Mouse (Mus musculus) cerebellum, postnatal 25 days (tissue): ENCODE results near the gene Carnmt1.
A peak's percentile ranks its signal among the peaks of the same experiment; 100 is the strongest.

Source experiments
- DNase-seq, 2 experiments: peaks; one replicate each; pipeline ENCODE4 v3.0.0; 2021; ENCODE audit warnings: mixed read lengths in 2 of 2

Carnmt1 gene

GRCm38 (mm10) chr19:18654330-18654729 lies 16.2 kb upstream of the Carnmt1 start:
- DNase-seq, result peak; percentile 41 to 45

- DNase-seq, result no peak
These were observed 15.6 kb upstream of the Carnmt1 start for GRCm38 (mm10) chr19:18654984-18655383.

- no peak for DNase-seq
These were observed 14.6 kb upstream of the Carnmt1 start for GRCm38 (mm10) chr19:18655999-18656398.

GRCm38 (mm10) chr19:18658473-18658872 lies 12.1 kb upstream of the Carnmt1 start:
- no peak for DNase-seq

GRCm38 (mm10) chr19:18659349-18659748 lies 11.2 kb upstream of the Carnmt1 start:
- no peak for DNase-seq

GRCm38 (mm10) chr19:18660466-18660865 lies 10.1 kb upstream of the Carnmt1 start:
- no peak for DNase-seq

GRCm38 (mm10) chr19:18661683-18662082 lies 8.9 kb upstream of the Carnmt1 start:
- DNase-seq, result no peak

- no peak for DNase-seq
These were observed 6.7 kb upstream of the Carnmt1 start for GRCm38 (mm10) chr19:18663904-18664303.

- no peak for DNase-seq
These were observed 3.6 kb upstream of the Carnmt1 start for GRCm38 (mm10) chr19:18666966-18667365.

- DNase-seq, result no peak
These were observed 1.0 kb upstream of the Carnmt1 start for GRCm38 (mm10) chr19:18669551-18669950.

GRCm38 (mm10) chr19:18671056-18671741 lies 635 bp downstream of the Carnmt1 start:
- peak; percentile 71 to 72 for DNase-seq

- DNase-seq, result no peak
These were observed 1.9 kb downstream of the Carnmt1 start for GRCm38 (mm10) chr19:18672498-18672897.

- DNase-seq, result no peak
These were observed 2.6 kb downstream of the Carnmt1 start for GRCm38 (mm10) chr19:18673116-18673515.

GRCm38 (mm10) chr19:18682142-18682541 lies 11.6 kb downstream of the Carnmt1 start:
- no peak for DNase-seq

- DNase-seq, result peak; percentile 32 to 67
These were observed 17.0 kb downstream of the Carnmt1 start for GRCm38 (mm10) chr19:18687556-18687955.

GRCm38 (mm10) chr19:18692176-18692575 lies 21.6 kb downstream of the Carnmt1 start:
- no peak for DNase-seq

- DNase-seq, result no peak
These were observed 22.2 kb downstream of the Carnmt1 start for GRCm38 (mm10) chr19:18692768-18693167.

GRCm38 (mm10) chr19:18695116-18695515 lies 24.6 kb downstream of the Carnmt1 start:
- DNase-seq, result no peak

- DNase-seq, result no peak
These were observed 25.0 kb downstream of the Carnmt1 start for GRCm38 (mm10) chr19:18695552-18695951.

- DNase-seq, result peak; percentile 36 to 67
These were observed 37.5 kb downstream of the Carnmt1 start for GRCm38 (mm10) chr19:18708101-18708500.

GRCm38 (mm10) chr19:18710903-18711302 lies 40.3 kb downstream of the Carnmt1 start:
- no peak for DNase-seq

GRCm38 (mm10) chr19:18711589-18711988 lies 41.0 kb downstream of the Carnmt1 start:
- DNase-seq, result no peak

- DNase-seq, result no peak
These were observed 41.7 kb downstream of the Carnmt1 start for GRCm38 (mm10) chr19:18712153-18712865.

- peak; percentile 98 to 99 for DNase-seq
These were observed 42.3 kb downstream of the Carnmt1 start, which contains the start of gene D030056L22Rik for GRCm38 (mm10) chr19:18712866-18713300. D030056L22Rik (plus strand) TSS chr19:18713193.
